Mouse (Mus musculus) heart, postnatal 0 days (tissue): ENCODE results near the gene Letm1. TPM values are rescaled to one million over a fixed set of nuclear protein-coding genes. Genes with fewer than 3 reads are reported as not detected.
A peak's percentile ranks its signal among the peaks of the same experiment; 100 is the strongest.

Experiments
- ATAC-seq: fragments of 200-750 bp; cut with Nextera tagmentation; 2 replicates; pipeline ENCODE4 v1.8.0; 2017; ENCODE audit warnings: low read depth, moderate number of reproducible peaks, moderate library complexity; ENCODE audit not compliant: insufficient read depth
- DNase-seq: peaks from one replicate; pipeline ENCODE4 v3.0.0-alpha.2; 2016; ENCODE audit warnings: low spot score
- H3K27ac ChIP-seq: fragments of 300-500 bp; sonication (generic); 2 replicates; pipeline ENCODE4 v1.5.1; 2014; ENCODE audit warnings: low read depth, mild to moderate bottlenecking
- H3K27me3 ChIP-seq: fragments of 300-500 bp; sonication (generic); 2 replicates; pipeline ENCODE4 v1.6.1; 2014; ENCODE audit warnings: low read length, mixed read lengths; ENCODE audit not compliant: control insufficient read depth, insufficient read depth
- H3K36me3 ChIP-seq: fragments of 300-500 bp; sonication (generic); replicated peaks from 2 replicates; pipeline ENCODE4 v1.6.1; 2014; ENCODE audit warnings: low read length, mixed read lengths; ENCODE audit not compliant: control insufficient read depth, insufficient read depth
- H3K4me1 ChIP-seq: fragments of 300-500 bp; sonication (generic); 2 replicates; pipeline ENCODE4 v1.6.1; 2014; ENCODE audit warnings: antibody characterized with exemption; ENCODE audit not compliant: control insufficient read depth, insufficient read depth
- H3K4me2 ChIP-seq: fragments of 300-500 bp; sonication (generic); 2 replicates; pipeline ENCODE4 v1.6.1; 2014; ENCODE audit warnings: low read depth, mild to moderate bottlenecking, low read length, moderate library complexity
- H3K4me3 ChIP-seq: fragments of 300-500 bp; sonication (generic); 2 replicates; pipeline ENCODE4 v1.5.1; 2014; ENCODE audit warnings: low read depth, low read length
- H3K9ac ChIP-seq: fragments of 300-500 bp; sonication (generic); replicated peaks from 2 replicates; pipeline ENCODE4 v1.6.1; 2014; ENCODE audit warnings: low read depth, low read length, mixed read lengths
- H3K9me3 ChIP-seq: fragments of 300-500 bp; sonication (generic); replicated peaks from 2 replicates; pipeline ENCODE4 v1.6.1; 2016; ENCODE audit warnings: low read length; ENCODE audit not compliant: control insufficient read depth
- CTCF ChIP-seq: IDR thresholded peaks from 2 replicates; pipeline ENCODE4 v1.5.1; 2016; ENCODE audit warnings: antibody characterized with exemption, control low read depth, low read depth
- EP300 ChIP-seq: IDR thresholded peaks from 2 replicates; pipeline ENCODE4 v1.6.1; 2016; ENCODE audit warnings: antibody characterized with exemption, low read depth
- WGBS: fragments of 180-500 bp; shearing (Covaris S2); extraction: QIAGEN DNeasy Blood & Tissue Kit; methylation state at CpG from one replicate; pipeline ENCODE4 v1.1.7; 2014; 5-methylcytosine and 5-hydroxymethylcytosine counted together
- polyA plus RNA-seq: library from polyadenylated mRNA; unstranded; fragments of >200 nt; fragmentation: Nextera tagmentation; extraction: Ambion mirVana; gene quantifications from 2 replicates; pipeline ENCODE4 v1.2.1, GENCODE M21; 2015
- total RNA-seq: library from RNA; depleted of rRNA; stranded (reverse); fragments of >200 nt; gene quantifications from 2 replicates; pipeline ENCODE4 v1.2.3, GENCODE M21; 2014; ENCODE audit warnings: low replicate concordance

Letm1 gene
- total and polyA plus RNA-seq, 2 experiments from 2014 or later: 36.9 to 68.1 TPM

DNA sequence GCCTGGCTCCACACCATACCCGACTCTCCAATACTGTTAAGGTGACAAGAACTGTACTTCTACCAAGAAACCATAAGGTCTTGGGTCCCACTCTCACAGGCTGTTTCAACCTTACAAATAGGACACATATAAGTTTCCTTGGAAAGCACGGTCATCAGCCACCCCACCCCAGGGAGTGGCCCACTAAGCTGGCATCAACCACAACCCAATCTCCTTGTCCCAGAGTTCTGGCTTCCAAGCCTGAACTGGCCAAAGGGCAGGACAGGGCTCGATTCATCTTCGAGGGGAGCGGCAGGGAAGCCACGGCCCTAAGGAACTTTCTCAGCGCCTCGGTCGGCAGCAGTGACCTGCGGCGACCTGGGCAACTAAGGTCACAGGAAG is 663 bp downstream of the Letm1 start:
- peak overlapping the region; percentile 94 for H3K4me2 ChIP-seq
- H3K36me3 ChIP-seq: peaks cover 11% of the 10 kb centered on the region
- peak overlapping the region; percentile 76 for H3K9ac ChIP-seq
- no peaks in the 10 kb centered on the region for H3K9me3 ChIP-seq
- ATAC-seq: no peak
- no peak for DNase-seq
- H3K27me3 ChIP-seq: no peaks in the 10 kb centered on the region
- peaks cover 12% of the 10 kb centered on the region; the same call in 1 of the 2 replicates for H3K4me1 ChIP-seq
- peak overlapping the region; percentile 86 for H3K27ac ChIP-seq
- H3K4me3 ChIP-seq: peak overlapping the region; percentile 80
- WGBS: 5% methylated on average over 11 of the region's 11 CpGs
- TF ChIP-seq EP300 (no peak), CTCF (no peak)

DNA sequence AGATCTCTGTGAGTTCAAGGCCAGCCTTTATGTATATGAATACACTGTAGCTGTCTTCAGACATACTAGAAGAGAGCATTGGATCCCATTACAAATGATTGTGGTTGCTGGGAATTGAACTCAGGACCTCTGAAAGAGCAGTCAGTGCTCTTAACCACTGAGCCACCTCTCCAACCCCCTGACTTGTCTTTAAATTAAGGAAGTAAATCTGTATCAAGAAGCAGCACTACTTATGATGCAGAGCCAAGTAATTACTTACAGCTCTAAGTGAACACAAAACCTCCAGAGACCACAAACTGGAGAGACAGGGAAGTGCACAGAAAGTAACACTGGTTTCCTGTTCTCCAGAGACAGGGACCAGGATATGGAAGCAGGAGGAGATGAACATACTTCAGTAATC is 5.4 kb downstream of the Letm1 start:
- ATAC-seq: no peak
- no peaks in the 10 kb centered on the region for H3K27me3 ChIP-seq
- DNase-seq: no peak
- H3K4me1 ChIP-seq: peaks cover 7% of the 10 kb centered on the region; the same call in 1 of the 2 replicates
- H3K9ac ChIP-seq: no peak overlapping the region
- H3K27ac ChIP-seq: no peak overlapping the region
- no peak overlapping the region for H3K4me2 ChIP-seq
- H3K9me3 ChIP-seq: no peaks in the 10 kb centered on the region
- peaks cover 33% of the 10 kb centered on the region for H3K36me3 ChIP-seq
- TF ChIP-seq CTCF (no peak), EP300 (no peak)
- H3K4me3 ChIP-seq: no peak overlapping the region

DNA sequence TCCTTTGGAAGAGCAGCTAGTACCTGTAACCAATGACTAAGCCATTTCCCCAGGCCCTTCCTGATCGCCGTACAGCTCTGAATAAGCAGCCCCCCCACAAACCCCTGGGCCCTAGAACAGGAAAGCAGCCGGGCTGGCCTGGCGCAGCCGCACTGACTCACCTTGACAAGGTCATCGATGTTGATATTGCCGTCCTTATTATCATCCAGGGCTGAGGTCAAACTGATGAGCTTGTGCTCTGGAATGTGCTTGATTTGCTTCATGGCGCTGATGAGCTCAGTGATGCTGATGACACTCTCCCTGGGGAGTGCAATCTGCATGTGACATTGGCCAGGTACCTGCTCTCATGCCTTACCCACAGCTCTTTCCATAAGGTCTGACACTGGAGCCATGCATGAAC is 39.1 kb downstream of the Letm1 start:
- peak overlapping the region; percentile 36; the same call in 1 of the 2 replicates for H3K27ac ChIP-seq
- H3K9ac ChIP-seq: no peak overlapping the region
- H3K27me3 ChIP-seq: no peaks in the 10 kb centered on the region
- H3K9me3 ChIP-seq: no peaks in the 10 kb centered on the region
- 28% methylated on average over 8 of the region's 8 CpGs for WGBS
- no peak overlapping the region for H3K4me2 ChIP-seq
- H3K36me3 ChIP-seq: peaks cover 69% of the 10 kb centered on the region
- DNase-seq: peak; percentile 21
- H3K4me3 ChIP-seq: no peak overlapping the region
- ATAC-seq: peak; percentile 40; the same call in 1 of the 2 replicates
- 0 out of 2 replicates have a peak, but pooled peaks cover 6% of the 10 kb centered on the region for H3K4me1 ChIP-seq
- TF ChIP-seq CTCF (no peak), EP300 (no peak)

DNA sequence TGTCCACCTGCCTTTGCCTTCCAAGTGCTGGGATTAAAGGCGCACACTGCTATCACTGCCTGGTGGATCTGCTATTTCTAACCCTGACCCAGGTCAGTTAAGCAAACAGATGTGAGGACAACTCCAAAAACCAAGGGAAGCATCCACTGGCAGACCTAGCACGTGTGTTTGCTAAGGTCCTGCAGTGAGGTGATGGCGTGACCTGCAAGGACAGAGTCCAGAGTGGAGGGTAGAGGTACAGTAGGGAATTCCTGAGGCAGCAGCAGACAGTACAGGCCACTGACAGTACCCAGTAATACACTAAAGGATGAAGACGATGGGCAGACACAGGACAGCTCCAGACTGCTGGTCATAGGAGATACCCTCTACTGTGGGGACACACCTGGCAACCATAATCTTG is 42.1 kb downstream of the Letm1 start:
- Histone ChIP-seq H3K9me3 (no peaks in the 10 kb centered on the region), H3K4me2 (no peak overlapping the region), H3K27ac (no peak overlapping the region), H3K4me1 (0 out of 2 replicates have a peak, but pooled peaks cover 6% of the 10 kb centered on the region), H3K9ac (no peak overlapping the region), H3K4me3 (no peak overlapping the region), H3K27me3 (no peaks in the 10 kb centered on the region), H3K36me3 (peaks cover 40% of the 10 kb centered on the region)
- WGBS: 85% methylated on average over 4 of the region's 4 CpGs
- DNase-seq: no peak
- ATAC-seq: no peak
- TF ChIP-seq EP300: no peak
- no peak for TF ChIP-seq CTCF

DNA sequence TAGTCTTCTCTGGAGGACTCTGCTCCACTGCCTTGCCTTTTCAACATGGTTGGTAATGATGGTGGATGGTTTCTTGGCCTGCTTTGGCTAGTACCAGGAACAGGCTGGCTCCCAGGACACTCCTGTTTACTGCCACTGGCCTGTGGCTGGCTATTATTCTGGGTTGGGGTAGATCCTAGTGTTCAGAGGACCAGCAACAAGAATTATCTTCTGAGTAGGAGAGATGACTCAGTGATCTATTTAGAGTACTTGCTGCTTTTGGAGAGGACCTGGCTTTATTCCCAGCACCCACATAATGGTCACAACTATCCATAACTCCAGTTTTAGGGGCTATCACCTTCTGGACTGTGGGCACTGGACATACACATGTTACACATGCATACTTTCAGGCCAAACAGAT is 44.3 kb downstream of the Letm1 start:
- Histone ChIP-seq H3K9ac (no peak overlapping the region), H3K27ac (no peak overlapping the region), H3K36me3 (peaks cover 20% of the 10 kb centered on the region; the same call in 1 of the 2 replicates), H3K4me3 (no peak overlapping the region), H3K9me3 (no peaks in the 10 kb centered on the region), H3K4me2 (no peak overlapping the region), H3K4me1 (0 out of 2 replicates have a peak, but pooled peaks cover under 1% of the 10 kb centered on the region), H3K27me3 (no peaks in the 10 kb centered on the region)
- TF ChIP-seq CTCF (no peak), EP300 (no peak)
- no peak for DNase-seq
- ATAC-seq: no peak

DNA sequence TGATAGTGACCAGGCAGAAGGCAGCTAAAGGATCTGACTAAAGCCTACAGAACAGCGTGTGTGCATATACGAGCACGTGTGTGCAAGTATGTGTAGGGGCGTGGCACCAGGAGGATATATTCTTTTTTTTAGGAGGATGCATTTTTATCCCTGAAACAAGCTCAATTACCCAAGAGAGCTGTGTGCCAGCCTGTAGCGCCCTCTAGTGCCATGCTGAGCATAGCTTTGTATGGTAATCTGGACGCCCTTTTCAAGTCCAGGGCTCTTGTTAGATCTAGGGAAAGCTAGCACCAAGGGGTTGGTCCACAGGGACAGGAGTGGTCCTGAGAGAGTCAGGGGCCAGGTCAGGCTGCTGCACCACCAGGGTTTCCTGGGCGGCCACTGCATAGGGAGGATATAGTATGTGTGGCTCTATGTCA is 44.7 kb downstream of the Letm1 start:
- Histone ChIP-seq H3K4me1 (no peaks in the 10 kb centered on the region), H3K9me3 (no peaks in the 10 kb centered on the region), H3K4me3 (no peak overlapping the region), H3K27me3 (no peaks in the 10 kb centered on the region), H3K36me3 (peaks cover 16% of the 10 kb centered on the region; the same call in 1 of the 2 replicates), H3K9ac (no peak overlapping the region), H3K27ac (no peak overlapping the region), H3K4me2 (no peak overlapping the region)
- DNase-seq (peak; percentile 70), ATAC-seq (peak; percentile 60; the same call in 1 of the 2 replicates)
- TF ChIP-seq EP300 (no peak), CTCF (peak; percentile 91)
- WGBS: 19% methylated on average over 7 of the region's 7 CpGs
